Mouse (Mus musculus) large intestine, adult 2 months (tissue): Measurements from ENCODE around the gene Ldah. TPM values are rescaled to one million over a fixed set of nuclear protein-coding genes. Genes with fewer than 3 reads are reported as not detected.

ENCODE experiments used
- DNase-seq: peaks from one replicate; pipeline ENCODE4 v3.0.0-alpha.2; 2012; ENCODE audit warnings: low read depth, low spot score
- WGBS: fragments of 180-500 bp; shearing (Covaris S2); methylation state at CpG from one replicate; pipeline ENCODE4 v1.1.7; 2018; 5-methylcytosine and 5-hydroxymethylcytosine counted together
- polyA plus RNA-seq: library from polyadenylated mRNA; depleted of rRNA; stranded (reverse); fragments of >200 nt; gene quantifications from 2 replicates; pipeline ENCODE4 v1.2.3, GENCODE M21; 2012

Ldah gene
- polyA plus RNA-seq, 1 experiment = 39.6 TPM

DNA sequence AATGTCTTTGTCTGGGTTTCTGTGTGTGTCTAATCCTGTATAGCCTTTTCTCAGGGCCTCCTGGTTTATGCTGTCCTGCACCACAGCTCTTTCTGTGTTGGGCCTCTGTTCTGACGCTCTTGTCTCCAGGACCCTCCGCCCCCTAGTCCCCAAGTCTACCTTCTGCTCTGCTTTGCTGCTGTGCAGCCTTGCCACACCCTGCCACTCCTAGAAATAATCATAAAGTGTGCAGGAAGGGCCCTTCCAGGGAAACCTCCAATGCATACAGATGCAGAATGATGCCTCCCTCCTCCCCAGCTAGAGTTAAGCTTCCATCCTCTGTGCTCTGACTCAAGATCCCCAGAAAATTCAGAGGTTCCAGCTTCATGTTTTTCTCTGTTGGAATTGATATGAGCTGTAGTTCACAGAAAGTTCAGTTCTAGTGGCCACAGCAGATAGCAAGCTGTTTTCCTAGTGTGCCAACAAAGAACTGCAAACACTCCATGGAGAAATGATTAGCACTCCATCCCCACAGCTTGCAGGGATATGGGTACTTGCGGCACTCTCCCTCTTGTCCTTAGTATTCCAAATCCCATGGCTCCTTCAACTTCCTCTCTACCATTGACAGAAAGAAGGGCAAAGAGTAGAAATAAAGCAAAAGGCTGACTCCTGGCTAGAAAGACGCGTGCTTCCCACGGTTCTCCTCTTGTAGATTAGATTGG is 65.7 kb downstream of the Ldah start:
- WGBS = 69% methylated on average over 6 of the region's 6 CpGs
- no peak for DNase-seq

DNA sequence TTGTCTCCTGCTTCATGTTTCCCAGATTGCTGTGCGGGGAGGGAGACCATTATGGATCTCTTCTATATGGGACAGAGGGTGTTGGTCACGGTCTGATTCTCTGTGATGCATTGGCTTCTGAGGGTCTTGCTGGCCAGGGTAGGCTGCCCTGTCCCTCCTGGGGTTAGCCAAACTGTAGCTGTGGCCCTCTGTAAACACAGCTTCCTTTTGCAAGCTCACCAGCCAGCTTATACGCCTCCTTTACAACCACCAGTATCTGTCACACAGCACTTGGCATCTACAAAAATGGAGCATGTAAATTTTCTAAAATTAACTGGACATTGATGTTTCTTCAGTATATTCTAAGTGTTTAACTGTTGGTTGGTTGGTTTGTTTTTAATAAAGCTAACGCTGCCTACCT is 67.5 kb downstream of the Ldah start:
- 90% methylated on average over 4 of the region's 4 CpGs for WGBS

DNA sequence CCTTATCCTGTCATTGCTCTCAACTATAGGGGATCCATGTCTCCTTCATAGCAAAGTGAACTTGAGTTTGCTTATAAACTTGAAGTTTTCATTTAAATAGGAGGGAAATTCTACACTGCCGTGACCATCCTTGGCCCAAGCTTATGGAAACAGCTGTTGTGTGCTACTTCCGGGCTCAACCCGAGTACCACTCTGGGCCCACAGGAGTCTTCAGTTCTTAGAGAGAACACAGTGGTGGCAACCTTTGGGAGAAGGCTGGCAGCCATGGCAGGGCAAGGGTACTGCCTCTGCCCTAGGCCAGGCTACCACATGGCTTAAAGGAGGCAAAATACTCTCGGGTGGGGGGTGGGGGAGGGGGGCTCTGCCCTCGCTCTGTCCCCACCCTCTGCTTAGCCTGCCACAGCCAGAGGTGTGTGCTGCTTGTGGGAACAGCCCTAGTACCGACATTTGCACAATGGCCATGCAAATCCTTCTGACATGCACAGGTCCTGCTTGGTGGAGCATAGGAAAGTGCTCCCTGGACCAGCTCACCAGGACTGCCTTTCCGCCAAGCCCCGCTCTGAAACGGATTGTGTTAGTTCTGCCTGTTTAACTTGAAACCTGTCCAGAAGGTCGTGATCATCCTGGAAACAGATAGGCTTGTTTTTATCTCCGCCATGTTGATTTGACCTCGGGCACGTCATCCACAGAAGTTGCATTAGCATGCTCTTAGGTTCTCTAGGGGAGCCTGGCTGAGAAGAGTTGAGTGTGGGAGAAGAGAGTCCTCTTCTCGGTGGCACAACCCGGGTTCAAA is 73.5 kb downstream of the Ldah start:
- 86% methylated on average over 15 of the region's 15 CpGs for WGBS
- DNase-seq = no peak

More for the DNA sequence above, 67.5 kb downstream of the Ldah start:
- no peak for DNase-seq

DNA sequence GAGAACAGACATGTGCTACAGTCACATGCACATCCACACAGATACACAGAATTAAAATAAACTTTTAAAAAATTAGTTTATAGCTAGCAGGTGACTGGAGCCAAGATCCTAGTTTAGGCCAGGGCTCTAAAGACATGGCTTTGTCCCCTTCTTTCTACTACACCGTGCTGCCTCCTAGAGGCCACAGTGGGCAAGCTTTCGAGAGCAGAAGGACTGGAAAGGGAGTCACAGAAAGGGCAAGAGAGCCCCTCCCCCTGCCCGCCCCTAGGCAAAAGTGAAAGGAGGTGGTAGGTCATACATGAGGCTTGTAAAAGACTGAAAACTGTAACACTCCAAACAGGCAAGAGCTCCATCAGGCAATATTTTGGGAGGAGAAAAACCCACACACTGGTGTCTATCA is 80.1 kb downstream of the Ldah start:
- no peak for DNase-seq

DNA sequence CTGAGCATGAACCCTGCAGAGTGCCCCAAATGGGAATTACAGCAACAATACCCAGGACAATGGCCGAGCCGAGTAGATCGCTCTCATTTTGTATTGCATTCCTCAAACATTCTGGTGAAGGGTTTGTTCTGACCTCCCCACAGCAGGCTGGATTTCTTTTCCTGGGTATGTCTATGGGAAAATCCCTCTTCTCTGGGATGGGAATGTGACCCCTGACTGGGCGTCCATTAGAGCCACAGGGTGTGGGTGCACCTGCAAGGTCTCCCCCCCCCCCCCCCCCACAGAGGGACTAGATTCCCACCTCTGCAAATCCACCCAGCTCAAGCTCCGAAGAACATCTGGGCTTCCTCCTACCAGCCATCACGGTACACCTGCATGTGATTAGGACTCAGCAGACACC is 81.2 kb downstream of the Ldah start:
- 91% methylated on average over 6 of the region's 6 CpGs for WGBS
- DNase-seq = no peak

More for the DNA sequence above, 80.1 kb downstream of the Ldah start:
- 55% methylated on average over 3 of the region's 3 CpGs for WGBS

DNA sequence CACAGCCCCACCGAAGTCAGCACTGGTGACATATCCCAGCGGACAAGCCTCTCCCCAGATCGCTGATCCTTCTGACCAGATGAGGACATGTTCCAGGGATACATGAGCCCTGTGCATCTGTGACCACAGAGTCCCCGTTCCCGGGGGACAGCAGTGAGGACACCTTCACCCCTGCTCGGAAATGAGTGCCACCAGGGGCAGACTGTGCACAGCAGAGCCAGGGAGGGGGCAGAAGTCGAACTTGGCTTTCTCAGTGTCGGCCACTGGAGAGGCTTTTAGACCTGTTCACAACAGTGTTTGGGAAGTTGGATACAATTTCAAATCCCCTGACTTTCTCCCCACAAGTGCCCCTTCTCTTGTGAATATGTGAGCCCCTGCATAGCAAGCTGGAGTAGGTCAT is 81.6 kb downstream of the Ldah start:
- no peak for DNase-seq
- WGBS = 96% methylated on average over 8 of the region's 8 CpGs

DNA sequence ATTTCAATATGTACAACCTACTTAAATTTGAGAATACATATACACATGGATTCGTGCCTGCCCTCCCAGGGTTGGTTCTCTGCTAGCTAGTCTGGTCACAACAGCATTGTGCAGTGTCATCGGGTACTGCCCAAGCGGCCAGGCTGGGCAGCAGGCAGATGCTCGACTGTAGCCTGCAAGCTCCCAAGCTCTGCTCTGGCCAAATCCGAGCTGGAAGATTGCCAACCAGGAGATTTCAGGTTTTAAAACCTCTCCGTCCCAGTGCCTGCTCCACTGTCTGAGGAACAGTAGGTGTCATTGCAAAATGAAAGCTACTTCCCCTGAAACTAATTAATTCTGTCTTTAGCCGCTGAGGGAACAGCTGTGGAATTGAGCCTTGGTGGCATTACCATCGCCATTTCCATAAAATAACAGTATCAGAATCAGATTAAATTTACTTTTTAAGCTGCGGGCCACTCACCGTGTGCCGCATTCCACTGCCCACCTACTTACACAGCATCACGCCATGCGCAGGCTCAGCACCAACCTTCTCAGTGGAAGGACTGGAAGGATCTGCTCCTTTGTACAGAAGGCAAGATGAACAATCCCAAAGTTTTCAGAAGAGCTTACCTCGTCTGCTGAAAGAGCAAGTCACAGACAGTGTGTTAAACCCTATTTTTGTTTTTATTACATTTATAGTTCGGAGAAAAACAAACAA is 83.4 kb downstream of the Ldah start:
- no peak for DNase-seq
- 76% methylated on average over 15 of the region's 15 CpGs for WGBS

DNA sequence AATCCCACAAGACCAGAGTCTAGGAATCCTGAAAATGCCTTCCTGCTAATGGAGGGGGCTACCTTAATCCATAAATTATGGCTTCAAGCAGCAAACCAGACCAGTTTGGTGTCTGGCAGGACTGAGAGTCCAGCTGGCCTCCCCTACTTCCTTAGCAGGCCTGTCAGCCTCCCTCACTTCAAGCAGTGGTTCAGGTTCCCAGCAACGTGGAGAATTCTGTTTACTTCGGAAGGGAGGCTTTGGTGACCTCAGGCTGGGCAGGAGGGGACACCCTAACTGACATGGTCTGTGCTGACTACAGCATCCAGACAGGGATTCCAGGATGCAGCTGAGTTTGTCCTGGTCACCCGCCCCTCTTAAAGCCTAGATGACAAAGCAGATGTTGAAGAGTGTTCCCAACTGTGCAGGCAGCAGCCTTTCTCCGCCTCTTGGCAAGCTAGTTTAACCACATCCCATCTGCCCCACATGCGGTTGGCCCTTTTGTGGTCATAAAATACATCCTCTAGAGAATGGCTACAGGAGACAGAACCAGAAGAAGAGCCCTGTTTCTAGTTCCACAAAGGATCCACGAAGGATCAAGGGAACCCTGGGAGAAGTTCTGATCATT is 87.5 kb downstream of the Ldah start:
- no peak for DNase-seq
- 26% methylated on average over 6 of the region's 6 CpGs for WGBS

DNA sequence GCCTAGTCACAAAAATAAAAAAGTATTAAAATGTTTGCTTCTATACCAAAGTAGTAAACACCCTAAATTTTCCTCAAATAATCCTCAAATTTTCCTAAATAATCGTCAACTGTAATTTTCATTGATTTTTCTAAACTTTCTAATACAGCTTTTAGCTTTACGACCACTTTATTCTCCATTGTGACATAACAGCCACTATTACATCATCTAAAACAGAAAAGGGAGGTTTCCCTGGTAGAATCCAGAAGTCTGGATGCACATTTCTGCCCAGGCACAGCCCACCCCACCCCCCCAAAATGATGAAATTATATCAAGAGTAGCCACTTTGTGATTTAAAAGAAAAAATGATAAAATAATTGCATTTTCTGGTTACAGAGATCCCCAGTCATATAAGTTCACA is 88.2 kb downstream of the Ldah start:
- no peak for DNase-seq

DNA sequence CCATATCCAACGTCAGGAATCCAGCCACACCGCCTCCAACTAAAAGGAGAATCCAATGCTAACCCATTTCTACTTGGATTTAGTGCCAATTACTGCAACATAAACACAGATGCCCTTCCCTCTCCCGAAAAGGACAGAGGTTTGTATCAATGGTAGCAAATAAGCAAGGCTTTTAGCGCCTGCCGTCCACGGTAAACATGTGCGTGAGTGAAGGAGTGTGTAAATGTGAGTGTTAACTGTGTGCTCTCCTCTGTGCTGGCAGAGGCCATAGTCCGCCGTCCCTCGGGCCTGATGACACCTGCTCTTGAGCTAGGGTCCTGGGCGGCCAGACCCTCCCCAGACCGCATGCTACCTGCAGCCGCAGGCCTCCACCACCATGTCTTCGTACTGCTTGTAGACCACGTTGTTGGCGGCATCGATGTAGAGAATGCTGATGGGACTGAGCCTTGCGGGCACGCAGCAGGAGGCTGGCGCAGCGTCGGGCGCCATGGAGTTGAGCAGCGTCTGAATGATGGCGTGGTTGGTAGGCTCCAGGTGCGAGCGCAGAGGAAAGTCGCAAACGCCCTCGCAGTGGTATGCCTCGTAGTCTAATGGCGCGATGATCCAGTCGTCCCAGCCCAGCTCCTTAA is 89.8 kb downstream of the Ldah start:
- WGBS = 9% methylated on average over 34 of the region's 34 CpGs

More for the DNA sequence above, 88.2 kb downstream of the Ldah start:
- 65% methylated on average over 2 of the region's 2 CpGs for WGBS

DNA sequence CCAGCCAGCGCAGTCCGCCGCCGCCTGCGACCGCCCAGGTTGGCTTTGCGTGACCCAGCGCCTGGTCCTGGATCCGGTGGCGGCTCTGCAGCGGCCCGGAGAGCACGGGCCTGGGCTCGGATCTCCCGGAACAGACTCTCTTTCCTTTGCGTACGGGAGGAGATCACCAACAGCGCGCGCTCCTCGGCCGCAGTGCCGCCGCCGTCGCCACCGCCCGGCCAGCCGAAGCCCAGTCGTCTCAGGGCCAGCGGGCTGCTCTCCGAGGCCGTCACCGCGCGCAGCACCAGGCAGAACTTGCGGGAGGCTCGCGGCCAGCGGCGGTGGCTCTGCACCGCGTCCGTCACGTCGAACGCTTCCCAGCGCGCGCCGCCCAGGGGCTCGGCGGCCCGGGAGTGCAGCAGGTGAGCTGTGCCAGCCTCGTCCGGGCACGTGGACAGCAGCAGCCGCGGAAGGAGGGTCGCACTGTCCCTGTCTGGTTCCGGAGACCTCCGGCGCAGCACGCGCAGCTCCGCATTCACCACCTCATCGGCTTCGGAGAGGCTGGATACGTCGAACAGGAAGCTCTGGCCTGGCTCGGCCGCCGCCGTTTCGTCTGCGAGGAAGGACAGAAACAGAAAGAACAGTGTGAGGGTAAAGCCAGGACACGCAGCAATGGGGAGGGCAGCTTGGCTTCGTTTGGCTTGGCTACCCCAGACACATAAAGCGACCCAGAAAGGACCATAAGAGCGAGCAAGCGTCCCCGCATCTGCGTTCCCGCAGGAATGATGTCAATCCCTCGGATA is 90.6 kb downstream of the Ldah start:
- 6% methylated on average over 85 of the region's 85 CpGs for WGBS
- DNase-seq = no peak

More for the DNA sequence above, 89.8 kb downstream of the Ldah start:
- DNase-seq = no peak

DNA sequence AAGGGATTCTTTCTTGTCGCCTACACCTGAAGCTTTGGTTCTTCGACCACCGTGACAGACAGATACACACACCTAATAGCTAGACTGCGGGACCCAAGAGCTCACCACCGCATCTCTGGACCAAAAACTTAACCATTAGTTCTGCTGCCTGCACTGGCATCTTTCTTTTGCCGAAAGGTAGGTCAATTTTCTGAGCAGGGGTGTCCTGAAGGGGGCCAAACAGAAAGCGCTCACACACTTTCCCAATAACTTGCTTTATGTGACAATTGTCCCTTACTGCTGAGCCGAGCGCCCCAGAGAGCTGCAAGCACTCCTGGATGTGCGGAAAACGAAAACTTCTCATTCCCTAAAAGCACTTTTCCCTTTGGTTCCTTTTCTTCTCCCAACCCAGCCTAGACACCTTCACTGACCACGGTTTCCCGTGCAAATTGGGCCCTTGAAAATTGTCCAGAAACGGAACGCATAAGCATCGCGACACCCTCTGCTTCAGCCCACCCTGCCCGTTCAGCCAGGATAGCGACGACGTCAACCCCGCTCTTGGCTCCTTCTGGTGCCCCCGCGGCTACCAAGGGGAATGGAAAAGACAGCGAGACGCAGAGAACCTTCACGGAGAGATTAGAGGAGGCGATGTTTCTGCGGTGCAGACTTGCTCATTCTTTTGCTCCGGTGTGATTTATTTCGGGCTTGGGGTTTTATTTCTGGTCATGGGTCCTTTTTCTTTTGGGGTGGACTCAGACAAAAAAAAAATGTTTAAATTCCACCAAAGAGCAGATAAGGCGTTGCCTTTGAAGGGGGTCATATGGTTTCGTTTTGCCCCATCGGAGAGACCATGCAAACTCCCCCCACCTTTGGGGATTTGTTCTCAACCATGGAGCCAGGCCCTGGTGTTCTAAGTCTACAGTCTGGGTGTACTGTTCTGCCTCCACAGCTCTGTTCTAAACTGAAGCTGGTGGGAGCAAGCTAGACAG is 91.5 kb downstream of the Ldah start:
- DNase-seq = no peak
- 24% methylated on average over 34 of the region's 34 CpGs for WGBS

DNA sequence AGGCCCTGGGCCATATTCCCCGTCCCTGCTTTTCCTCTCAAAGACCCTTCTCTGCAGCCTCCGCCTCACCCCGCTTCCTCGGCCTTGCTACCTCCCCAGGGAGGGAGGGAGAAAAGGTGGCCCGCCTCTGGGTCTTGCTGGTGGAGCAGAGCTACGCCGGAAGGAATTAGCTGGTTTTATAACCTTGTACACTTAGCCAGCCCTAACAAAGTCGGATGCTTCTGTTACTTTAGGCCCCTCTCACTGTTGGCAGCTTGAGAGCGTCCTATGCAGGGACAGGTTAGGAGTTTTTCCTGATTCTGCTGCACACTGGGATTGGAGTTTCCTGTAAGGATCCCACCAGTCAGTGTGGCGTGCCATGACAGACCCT is 92.2 kb downstream of the Ldah start:
- 50% methylated on average over 10 of the region's 10 CpGs for WGBS

DNA sequence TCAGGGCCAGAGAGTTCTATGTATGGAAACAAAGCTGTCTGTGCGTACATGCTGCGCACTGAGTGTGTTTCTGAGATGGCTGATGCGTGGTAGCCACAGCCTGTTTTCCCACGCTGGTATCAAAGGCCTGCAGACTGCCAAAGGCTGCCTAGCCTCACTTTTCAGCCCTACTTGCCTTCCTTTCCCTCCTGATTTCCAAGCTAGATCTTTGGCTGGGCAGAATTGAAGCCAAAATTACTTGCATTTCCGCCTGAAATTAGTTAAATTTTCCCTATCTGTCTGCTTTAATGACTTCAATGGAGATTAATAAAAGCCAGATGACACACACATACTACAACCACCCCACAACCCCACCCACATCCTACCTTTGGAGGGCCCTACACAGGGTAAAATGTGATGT is 92.6 kb downstream of the Ldah start:
- no peak for DNase-seq
- WGBS = 72% methylated on average over 5 of the region's 5 CpGs

More for the DNA sequence above, 92.2 kb downstream of the Ldah start:
- no peak for DNase-seq

DNA sequence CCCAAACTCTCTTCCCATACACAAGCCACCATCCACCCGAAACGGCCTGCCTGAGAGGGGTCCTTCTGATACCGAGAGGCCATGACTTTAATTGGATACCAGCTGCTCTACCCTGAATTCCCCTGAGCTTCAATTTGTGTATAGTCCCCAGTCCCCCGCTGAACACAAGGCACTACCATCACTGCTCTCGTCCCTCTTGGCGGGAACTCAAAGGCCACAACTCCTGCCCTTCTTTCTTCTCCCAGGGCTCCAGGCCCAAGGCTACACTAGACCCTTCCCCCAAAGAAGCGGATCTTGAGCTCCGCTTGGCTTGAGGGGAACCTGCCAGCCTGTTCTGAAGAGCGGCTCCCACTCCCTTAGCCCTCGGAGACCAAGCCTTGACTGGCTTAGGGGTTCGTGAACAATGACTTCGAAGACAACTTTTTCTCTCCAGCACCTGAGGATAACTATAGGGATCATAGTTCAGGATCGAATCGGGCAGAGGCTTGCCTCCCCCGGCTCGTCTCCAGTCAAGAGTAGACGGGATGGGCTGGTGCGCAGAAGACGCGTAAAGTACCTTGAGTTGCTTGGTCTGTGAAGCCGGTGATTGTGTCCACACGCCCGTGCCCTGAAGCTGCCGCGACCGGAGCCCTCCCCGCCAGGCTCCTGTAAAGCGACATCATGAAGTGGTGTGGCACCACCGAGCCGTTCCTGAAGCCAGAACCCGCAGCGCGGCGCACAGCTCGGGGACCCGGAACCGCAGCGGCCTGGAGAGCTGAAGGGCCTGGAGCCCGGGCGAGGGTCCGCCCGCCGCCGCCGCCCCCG is 93.3 kb downstream of the Ldah start:
- 12% methylated on average over 46 of the region's 46 CpGs for WGBS

DNA sequence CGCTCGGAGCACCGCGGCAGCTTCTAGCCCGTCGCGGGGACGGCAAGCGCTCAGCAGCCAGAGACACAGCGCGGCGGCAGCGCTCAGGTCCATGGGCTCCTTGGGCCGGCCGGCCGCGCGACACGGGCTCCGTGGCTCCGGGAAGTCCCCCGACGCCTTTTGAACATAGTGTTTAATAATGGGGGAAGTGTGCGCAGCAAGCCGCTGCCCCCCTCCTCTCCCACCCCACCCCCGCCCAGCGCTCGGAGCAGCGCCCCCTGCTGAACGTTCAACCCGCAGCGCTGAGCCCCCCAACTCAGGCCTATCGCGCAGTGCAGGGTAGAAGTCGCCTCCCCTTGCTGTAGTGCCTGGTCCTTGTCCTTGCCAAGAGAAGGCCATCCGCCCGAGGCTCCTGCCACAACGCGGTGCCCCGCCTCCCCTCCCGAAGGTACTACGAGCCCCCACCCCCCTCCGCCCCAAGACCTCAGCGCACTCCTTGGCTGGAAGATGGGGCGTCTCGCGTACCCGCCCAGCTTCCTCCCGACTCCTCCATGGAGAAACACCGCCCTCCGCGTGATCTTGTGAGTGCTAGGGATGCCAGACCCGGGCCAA is 94.0 kb downstream of the Ldah start, which contains the start of gene Gdf7:
Gene Gdf7, minus strand, starts transcription at position 114 of the 591 bp plus-strand sequence.
- WGBS = 3% methylated on average over 52 of the region's 53 CpGs
- no peak for DNase-seq

More for the DNA sequence above, 93.3 kb downstream of the Ldah start:
- DNase-seq = no peak

DNA sequence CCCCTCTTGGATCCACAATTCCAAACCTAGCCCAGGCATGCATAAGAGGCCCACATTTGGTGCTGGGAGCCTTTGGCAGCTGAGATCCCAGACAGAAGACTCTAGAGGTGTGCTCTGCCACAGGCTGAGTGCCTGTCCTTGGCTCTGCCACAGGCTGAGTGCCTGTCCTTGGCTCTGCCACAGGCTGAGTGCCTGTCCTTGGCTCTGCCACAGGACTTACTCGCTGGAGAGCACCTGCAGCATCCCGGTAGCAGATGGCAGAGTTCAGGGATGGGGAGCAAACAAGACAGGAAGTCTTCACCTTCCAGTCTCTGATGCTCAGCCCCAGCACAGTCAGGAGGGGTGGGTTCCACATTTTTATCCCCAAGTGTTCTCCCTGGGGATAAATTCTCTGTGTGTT is 97.4 kb downstream of the Ldah start:
- DNase-seq = no peak
- WGBS = 45% methylated on average over 2 of the region's 2 CpGs
